Mouse (Mus musculus) right cerebral cortex, adult 18-20 months (tissue): ENCODE measurements at regions not wholly inside any gene's neighbourhood (a gene's known extent, or its start where the extent isn't known, plus 50 kb on each side); places are given as distances from the start of the nearest gene placed in this dataset.

ENCODE experiments used
- DNase-seq: peaks from one replicate; pipeline ENCODE4 v3.0.0; 2022; ENCODE audit warnings: mixed read lengths

DNA sequence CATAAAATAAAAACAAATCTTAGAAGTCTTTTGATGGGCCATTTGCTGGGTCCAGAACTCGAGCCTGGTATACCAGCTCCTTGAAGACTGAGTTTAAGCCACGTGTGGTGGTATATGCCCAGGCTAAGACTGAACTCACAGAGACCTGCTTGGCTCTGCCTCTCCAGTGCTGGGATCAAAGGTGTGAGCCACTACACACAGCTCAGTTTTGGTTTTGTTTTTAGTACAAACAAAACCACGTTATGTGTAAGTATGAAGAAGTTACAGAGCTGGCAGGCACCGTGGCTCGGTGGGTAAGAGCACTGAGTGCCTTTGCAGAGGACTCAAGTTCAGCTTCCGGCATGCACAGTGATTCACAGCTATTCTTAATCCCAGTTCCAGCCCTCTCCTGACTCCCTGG lies 75.6 kb downstream of the Wdr5 start:
- no peak for DNase-seq

DNA sequence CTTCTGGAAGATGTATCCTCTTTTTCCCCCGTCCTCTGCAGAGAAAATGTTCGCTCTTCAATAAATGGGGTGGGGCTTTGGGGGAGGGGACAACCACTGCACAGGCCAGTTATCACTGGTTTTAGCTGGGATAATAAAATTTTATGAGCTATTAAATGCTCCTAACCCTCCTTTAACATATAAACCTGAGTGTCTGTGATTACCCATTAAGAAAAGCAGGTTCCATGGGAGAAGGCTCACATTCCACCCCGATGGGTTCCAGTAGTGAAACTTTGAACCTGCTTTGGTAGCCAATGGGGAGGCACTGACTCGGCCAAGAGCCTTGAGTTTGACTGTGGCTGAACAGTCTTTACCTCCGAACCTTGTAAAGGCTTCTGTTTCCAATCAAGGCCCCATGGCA lies 76.7 kb downstream of the Wdr5 start:
- DNase-seq: no peak

DNA sequence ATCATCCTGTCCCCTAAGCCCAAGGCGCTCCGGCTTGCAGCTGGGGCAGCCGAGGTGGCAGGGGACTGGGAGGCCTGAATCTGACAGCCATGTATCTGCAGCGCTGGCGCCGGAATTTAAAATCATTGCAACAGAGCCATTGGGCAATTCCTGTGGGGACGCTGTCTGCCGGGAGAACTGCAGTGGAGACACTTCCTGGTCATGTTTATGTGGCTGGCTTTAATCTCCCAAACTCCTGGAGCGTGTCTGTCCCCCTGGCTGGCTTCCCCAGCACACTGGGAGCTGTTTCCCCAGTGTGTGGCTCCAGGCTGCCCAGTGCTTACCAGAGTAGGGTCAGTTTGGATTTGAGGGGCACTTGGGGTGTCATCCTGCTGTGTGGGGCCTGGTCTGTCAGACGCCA lies 78.4 kb downstream of the Wdr5 start:
- no peak for DNase-seq

DNA sequence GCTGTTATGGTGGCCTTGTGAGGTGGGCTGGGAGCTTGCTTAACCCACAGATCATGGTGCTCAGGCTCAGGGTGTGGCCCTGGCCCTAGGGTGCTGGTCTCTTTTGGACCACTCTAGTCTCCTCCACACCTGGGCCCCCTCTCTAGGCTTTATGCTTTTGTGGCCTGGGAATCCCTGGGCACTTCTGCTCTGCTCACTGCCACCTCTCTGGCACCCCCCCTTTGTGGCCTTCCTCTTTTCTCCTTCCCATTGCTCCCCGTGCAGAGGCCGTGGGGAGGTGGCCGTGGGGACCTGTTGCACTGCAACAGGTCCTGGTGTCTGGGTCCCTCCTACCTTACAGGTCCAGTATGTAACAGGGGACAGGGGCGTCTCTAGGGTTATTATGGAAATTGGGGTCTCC lies 80.3 kb downstream of the Wdr5 start:
- DNase-seq: no peak

DNA sequence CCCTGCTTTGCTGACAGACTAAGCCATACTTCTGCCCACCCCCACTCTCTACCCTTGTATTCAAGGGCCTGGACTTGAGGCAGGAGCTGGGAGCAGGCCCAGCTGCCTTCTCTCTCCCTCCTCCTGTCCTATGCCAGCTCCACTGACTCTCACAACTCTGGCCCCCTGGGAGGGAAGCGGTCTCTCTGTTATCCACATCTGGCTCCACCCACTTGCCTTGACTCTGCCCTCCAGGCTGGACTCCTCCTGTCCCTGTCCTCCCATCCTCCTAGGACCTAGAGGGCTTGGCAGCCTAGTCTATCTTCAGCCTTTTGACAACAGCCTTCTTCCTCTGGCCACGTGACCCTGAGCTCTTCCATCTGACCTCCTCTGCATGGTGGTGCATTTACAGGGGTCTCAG lies 80.0 kb upstream of the Rxra start:
- no peak for DNase-seq

DNA sequence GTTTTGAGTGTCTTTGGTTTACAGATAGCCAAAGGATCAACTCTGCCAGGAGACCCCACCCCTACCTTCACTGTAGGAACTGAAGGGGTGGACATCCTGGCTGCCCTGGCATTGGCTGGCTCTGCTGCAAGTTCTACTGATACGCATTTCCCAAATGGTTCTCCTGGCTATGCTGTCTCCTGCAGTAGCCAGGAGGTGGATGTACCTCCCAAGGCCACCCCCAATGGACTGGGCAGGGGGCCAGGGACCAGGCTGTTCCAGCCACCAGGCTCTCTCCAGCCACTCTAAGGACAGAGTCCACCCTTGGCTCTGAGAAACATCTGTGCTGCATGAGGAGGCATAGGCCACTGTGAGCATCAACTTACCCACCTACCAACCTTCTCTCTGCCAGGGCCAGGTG lies 79.3 kb upstream of the Rxra start:
- no peak for DNase-seq

DNA sequence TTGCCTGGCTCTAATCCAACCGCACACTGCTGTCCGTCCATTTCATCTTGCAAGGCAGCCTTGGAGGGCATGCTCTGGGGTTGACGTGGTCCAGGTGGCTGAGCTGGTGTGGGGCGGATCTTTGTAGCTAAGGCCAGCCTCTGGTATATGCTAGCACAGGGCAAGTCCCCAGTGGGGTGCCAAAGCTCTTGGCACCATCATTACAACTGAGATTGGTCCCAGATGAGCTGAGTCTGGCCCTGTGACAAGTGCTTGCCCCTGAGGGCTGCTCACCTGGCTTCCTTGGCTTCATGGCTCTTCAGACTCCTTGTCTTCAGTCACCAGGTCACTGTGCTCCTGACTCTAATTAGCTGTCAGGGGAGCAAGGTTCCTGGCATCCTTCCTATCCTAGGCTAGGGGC lies 78.3 kb upstream of the Rxra start:
- DNase-seq: no peak

DNA sequence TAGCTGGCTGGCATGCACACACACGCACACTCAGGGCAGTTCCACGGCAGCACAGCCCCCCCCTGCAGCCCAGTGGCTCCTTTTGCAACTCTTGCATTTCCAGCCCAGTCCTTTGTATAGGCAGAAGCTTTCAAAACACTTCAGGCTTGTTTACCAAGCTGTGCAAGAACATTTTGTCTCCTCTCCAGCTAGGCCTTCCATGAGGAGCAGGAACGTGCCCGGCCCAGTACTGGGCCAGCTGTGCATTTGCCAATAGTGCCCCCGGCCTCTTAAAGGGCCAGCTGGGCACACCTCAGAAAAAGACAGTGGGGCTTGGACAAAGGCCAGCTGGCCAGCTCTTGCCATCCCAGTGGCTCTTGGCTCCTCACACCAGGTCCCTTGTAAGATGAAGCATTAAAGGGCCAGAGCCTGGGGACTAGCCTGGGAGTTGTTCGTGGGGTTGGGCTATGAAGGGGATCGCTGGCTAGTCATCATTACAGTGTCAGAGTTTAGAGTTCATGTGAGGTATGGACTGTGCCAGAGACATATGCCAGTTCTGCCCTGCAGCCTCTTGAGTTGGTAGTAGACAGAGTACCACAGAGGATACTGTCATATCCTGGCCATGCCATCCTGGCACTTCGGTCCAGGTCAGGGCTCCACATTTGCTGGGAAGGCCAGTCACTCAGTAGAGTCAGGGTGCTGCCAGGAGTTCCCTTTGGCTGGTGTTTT lies 77.0 kb upstream of the Rxra start:
- DNase-seq: peak; percentile 59

DNA sequence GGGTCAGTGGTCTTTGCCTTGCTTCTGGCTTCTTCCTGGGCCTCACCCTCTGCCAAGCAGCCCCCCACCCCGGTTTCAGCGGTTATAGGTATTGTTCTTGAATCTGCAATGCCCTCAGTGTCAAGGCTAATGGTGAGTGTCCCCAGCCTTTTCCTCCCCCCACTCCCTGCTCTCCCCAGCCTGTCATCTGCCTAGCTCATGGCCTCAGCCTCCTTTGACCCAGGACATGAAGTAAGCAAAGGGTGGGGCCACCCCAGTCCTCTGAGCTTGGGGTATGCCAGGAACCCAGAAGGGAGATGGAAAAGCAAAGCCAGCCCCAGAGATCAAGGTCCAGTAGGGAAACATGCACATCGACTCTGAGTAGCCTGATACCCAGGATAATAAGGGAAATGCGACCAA lies 76.5 kb upstream of the Rxra start:
- DNase-seq: no peak

DNA sequence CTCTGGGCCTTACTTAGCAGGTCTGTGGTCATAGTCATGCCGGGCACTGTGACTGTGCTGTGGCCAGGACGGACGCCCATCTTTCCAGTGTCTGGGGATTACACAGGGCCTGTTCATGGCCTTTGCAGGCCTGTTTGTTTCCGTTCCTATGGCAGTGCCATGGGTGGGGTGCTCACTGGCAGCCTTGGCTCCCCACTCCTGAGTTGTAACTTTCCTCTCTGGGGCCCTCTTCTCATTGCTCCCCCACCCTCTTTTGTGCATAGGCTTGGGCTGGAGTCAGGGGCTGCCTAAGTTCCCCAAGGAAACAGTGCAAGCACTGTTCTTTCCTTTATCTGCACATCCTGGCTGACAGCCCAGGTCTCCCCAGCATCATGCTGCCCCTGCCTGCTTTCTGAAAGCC lies 72.9 kb upstream of the Rxra start:
- no peak for DNase-seq

DNA sequence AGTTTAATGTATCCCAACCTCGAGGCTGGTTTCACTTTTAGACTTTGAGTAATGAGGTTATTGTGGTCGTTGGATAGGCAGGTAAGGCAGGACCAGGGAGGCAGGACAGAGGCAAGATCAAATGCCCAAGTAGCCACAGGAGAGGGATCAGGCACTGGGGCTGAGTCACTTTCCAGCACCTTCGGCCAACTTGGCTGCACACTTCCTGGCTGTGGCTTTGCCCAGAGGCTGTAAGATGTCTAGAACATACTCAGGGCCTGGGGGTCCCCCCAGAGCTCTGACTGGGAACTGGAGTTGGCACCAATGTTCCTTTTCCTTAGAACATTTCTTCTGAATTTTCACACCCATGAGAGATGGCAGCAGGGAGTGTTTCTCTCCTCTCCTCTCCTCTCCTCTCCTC lies 71.7 kb upstream of the Rxra start:
- DNase-seq: no peak

DNA sequence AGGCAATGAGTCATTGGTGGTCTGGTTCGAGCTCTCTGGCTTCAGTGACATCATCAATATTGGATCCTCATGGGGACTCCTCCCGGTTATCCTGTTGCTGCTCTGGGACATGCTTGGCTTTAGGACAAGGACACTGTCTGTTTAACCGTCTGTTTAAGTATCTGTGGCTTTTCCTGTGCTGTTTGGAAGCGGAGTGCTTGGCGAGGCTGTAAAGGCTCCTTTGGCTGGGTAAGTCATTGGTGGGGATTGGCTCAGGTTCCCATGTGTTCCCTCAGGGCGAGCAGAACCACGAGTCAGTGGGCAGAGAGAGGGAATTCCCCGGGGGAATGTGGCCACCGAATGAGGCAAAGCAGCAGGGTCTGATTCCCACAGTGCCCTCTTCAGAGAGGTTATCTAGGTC lies 69.4 kb upstream of the Rxra start:
- DNase-seq: no peak

DNA sequence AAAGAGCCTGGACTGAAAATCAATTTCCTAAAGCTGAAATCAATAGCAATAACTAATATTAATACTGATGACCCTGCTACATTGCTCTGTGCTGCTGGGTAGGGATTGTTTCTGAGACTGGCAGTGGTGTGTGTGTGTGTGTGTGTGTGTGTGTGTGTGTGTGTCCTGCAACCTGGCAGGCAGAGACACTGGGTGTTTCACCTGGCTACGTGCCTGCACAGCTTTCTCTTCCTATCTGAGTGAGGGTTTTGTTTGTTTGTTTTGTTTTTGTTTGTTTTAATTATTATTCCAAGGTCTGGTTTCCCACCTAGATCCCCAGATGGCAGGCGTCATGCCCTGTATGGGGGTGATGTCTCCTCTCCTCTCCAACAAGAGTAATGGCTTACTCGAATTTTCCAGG lies 54.5 kb upstream of the Rxra start:
- no peak for DNase-seq

DNA sequence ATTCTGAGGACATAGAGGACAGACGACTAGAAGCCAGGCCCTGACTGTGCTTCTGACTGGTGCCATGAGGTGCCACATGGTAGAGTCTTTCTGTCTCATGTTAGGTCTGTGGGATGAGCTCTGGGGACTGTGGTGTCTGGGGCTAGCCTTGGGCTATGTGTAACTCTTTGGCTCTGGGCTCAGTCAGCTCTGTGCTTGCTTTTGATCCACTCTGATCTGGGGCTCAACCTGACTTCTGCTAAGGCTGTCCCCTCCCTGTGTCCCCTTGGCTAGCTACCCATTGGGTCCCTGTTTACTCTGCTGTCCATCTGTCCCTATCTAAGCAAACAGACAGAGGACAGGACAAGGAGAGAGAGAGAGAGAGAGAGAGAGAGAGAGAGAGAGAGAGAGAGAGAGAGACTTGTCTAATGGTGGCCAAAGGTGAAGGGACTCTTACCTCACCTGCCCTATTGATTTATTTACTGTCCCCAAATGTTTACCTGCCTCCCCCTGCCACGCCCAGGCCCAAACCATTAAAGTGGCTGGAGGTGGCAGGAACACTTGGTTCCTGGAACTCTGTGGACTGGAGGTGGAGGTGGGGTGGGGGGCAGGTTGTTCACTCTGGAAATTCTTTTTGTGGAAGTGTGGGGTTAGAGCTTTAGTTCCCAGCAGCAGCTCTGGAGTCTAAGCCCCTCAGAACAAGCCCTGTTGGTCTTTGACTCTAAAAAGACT lies 51.4 kb upstream of the Rxra start:
- DNase-seq: no peak
